Mouse (Mus musculus): ENCODE results near the gene Fgr. TPM values are rescaled to one million over a fixed set of nuclear protein-coding genes. Genes with fewer than 3 reads are reported as not detected.
A peak's percentile ranks its signal among the peaks of the same experiment; 100 is the strongest.

Fgr gene
- total RNA-seq, 2 experiments from 2014 or later, result not detected

DNA sequence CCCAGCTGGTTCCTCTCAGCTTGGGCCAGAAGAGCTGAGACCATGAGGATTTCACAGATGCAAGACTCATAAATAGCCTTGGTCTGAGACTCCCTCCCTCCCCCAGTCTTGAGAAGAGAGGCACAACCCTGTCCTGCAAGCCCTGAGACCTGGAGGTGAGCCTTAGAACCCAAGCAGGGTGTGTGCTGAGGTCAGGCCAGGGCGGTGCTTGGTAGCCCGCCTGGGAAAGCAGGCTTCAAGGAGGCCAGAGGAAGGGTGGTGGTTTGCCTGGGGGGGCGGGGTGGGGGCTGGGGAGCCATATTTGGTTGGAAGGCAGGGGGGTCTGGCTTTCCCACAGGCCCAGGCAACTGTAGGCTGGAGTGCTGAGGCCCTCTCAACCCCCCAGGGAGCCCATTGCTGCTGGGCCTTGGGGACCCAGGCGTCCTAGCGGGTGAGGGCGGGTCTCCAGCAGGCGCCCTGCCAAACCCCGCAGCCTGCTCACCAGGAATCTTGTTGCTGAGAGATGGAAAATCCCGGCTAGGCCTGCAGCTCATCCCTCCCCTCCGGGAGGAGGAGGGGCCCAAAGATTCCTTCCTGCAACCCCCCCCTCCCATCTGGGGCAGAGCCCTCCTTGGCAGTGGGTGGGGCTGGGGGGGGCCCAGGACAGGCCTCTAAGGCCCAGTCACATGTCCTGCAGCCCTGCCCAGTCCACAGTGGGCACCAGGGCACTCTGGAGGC lies 51.2 kb downstream of the Fgr start:
- DNase-seq (ENCODE audit: low spot score in 2 of 2), result no peak
- intact Hi-C loops (cut with DNase I), result no loop called here

DNA sequence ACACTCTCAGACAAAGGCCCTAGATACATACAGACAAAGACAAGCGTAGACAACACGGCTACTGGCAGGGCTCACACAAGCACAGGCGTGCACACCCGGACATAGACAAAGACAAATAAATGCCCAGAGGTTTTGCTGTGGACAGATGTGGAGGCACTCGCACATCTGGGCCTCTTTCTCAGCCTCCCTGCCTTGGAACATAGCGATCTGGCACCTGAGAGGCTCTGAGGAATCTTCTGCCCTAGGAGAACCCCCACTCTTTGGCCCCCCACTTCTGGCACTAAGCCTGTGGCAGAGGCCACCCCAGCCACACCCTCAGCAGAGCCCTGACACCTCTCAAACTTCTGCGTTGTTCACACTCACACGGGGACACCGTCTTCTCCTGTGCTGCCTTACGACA lies 52.4 kb downstream of the Fgr start:
- intact Hi-C loops (cut with DNase I), result no loop called here
- no peak for DNase-seq (ENCODE audit: low spot score in 2 of 2)

DNA sequence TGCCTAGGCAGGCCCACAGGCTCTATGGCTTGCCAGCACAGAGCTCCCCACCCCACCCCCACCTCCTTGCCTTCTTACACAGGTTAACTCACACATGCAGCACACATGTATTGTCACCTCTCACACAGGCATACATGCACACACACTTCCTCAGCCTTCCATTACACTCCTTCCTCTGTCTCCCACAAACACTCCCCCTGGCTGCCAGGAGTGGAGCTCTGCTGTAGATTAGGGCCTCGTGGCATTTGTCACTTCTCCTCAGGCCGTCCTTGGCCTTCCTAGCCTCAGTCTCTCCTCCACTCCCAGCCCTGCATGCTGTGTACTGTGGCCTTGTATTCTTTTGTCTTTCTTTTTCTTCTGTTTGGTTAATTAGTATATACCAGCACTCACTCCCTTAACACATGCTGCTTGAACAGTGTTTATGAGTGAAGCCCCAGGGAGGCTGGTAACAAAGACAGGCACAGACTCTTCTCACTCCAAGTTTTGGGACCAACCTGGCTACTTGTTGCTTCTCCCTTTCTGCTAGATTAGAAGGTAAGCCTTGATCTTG lies 53.0 kb downstream of the Fgr start:
- intact Hi-C loops (cut with DNase I), result no loop called here

DNA sequence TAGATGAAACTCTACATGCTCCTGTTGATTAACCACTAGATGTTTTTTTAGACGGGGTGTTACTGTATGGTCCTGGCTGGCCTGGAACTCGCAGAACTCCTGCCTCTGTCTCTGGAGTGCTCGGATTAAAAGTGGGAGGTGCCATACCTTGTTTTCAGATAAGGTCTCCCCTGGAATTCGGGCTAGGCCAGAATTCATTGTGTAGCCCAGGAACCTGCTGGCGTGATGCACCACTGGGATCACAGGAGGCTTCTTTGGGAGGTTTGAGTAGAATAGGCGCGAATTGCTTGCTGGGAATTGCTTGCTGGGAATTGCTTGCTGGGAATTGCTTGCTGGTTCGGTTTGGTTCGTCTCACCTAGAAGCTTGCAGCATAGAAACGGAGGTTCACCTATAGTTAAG lies 53.8 kb downstream of the Fgr start:
- DNase-seq (ENCODE audit: low spot score in 2 of 2), result no peak
- intact Hi-C loops (cut with DNase I), result no loop called here

More for the DNA sequence above, 53.0 kb downstream of the Fgr start:
- DNase-seq (ENCODE audit: low spot score in 2 of 2), result no peak

DNA sequence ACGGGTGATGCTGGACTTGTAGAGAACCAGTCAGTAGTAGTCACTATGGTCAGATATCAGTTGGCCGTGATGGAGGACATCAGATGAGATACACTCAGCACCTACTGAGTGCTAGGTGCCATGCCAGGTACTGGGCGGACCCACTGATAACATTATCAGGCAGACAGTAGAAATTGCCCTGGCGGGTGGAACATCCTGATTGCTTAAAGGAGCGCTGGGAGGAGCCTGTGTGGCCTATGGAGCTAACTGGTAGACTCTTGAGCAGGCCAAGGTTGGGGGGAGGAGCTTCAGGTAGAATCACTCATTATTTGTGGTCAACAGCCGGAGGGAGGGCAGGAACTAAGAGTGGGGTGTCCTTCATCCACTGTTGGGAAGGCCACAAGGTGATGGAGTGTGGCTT lies 54.3 kb downstream of the Fgr start:
- intact Hi-C loops (cut with DNase I), result no loop called here
- DNase-seq (ENCODE audit: low spot score in 2 of 2), result no peak

DNA sequence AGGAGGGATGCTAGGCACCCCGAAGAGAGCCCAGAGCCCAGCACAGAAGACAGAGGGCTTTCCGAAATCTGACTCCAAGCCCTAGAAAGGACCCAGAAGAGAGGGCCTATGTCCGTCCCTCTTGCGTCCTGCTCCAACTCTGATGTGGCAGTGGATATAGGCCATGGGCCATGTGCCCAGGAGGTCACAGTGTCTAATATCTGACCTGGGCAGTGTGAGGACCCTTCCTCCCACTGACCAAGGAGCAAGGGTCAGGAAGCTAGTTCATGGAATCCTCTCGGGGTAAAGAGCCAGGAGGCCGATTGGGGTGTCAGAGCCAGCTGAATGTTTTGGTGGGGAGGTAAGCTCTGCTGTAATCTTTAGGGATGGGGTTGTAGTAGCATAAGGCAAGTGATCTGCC lies 55.0 kb downstream of the Fgr start:
- intact Hi-C loops (cut with DNase I), result no loop called here
- no peak for DNase-seq (ENCODE audit: low spot score in 2 of 2)

DNA sequence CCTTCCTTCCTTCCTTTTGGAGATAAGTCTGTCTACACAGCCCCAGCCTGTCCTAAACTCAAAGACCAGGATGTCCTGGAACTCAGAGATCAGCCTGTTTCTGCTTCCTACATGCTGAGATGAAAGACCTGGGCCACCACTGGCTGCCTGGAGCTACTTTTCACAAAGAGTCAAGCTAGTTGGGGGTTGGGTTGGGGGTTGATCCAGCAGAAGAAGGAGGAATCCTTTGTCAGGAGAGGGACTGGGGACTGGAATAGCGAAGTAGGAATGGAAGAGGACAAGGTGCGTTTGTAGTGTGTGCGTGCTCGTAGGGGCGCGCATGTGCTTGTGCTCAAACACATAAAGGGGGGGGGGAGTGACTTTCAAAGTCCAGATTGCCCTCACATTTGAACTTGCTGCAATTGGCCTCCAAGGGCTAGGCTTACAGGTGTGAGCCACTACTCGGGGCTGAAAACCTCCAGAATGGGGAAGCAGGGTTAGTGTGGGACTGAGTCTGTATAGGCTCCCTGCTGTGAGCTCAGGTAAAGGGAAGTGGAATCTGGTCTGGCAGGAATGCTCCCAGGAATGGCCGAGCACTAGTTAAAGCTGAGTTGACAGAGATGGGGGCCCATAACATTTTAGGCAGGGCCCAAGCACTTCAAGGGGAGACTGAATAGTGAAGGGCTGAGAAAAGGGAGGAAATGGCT lies 58.7 kb downstream of the Fgr start:
- intact Hi-C loops (cut with DNase I), result no loop called here
- DNase-seq (ENCODE audit: low spot score in 2 of 2), result no peak

DNA sequence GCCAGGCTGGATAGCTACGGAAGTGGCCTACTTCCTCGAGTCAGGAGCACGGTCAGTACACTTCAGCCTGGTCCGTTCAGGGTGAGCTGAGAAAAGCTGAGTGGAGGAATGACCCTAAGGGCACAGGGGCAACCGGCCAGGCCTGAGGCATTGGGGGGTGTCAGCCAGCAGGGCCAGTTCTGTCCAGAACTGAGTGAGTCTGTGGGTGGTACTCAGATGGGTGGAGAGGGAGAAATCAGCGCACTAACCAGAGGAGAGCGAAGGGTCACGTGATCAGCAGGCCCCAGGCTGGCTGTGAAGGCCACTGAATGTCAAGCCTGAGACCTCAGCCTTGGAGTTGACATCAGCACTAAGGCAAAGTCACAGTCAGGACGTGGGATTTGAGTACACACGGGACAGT lies 60.6 kb downstream of the Fgr start:
- intact Hi-C loops (cut with DNase I), result no loop called here
- DNase-seq (ENCODE audit: low spot score in 2 of 2), result no peak

DNA sequence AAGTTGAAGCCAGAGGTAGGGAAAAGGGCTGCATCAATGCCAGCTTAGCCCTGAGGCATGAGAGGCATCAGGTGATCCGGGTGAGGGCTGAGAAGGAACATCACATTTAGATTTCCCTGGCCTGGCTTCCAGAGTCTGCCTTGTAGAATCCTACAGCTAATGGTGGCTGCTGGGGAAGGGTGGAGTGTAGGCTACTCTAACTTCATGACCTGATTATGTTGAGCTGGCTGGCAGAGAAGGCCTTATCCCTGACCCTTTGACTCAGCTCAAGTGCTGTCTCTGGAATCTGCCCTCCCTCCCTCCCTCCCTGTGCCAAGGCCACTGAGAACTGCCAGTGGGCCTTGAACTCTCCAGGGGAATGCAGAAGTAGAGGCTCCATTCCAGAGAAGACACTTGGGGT lies 61.6 kb downstream of the Fgr start:
- intact Hi-C loops (cut with DNase I), result no loop called here
- no peak for DNase-seq (ENCODE audit: low spot score in 2 of 2)

DNA sequence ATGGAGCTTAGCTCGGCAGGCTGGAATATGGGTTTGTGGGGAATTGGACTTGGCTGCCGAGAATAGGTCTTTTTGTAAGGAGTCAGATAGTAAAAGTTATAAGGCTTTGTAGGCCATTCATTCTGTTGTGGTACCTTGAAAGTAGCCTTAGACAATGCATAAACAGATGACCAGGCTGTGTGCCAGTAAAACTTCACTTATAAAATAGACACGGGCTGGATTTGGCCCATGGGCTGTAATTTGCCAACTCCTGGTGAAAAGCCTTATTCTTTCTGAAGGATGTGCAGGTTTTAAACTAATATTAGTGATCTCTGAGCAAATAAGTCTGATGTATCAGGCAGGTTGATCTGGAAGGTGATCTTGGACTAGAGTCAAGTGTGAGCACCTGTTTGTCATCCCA lies 62.1 kb downstream of the Fgr start:
- intact Hi-C loops (cut with DNase I), result no loop called here
- no peak for DNase-seq (ENCODE audit: low spot score in 2 of 2)

DNA sequence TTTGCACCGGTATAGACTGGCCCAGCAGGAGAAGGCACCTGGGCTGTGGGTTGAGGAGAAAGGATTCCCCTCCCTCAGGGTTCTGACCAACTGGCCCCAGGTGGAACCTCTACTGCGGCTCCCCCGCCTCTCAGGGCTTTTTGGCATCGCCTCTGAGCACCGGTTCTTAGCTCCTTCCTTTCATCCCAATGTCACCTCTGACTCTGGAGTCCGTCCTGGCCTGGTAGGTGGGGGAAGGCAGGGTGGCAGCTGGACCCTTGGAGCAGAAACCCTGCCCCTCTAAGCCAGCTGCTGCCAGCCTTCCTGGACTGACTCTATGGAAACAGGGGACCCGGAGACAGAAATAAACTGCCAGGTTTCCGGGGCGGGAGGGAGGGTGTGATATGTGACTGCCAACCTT lies 63.4 kb downstream of the Fgr start:
- intact Hi-C loops (cut with DNase I), result no loop called here
- no peak for DNase-seq (ENCODE audit: low spot score in 2 of 2)

DNA sequence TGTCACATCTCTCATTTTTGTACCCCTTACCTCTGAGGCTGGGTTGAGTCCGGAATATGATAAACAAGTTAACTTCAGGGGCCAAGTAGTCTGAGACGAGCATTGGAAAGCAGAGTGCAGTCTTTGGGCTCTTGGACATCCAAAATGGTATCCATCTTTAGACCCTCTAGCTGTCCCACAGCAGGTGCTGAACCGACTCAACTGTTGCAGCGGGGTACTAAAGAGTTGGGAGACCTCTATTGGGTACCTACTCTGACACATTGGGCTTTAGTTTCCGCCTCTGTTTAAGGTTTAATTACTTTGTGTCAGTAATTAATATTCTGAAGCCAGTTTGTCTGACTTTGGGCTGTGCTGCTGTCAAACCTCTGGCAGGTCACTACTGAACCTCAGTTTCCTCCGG lies 63.9 kb downstream of the Fgr start:
- no peak for DNase-seq (ENCODE audit: low spot score in 2 of 2)
- intact Hi-C loops (cut with DNase I), result no loop called here

DNA sequence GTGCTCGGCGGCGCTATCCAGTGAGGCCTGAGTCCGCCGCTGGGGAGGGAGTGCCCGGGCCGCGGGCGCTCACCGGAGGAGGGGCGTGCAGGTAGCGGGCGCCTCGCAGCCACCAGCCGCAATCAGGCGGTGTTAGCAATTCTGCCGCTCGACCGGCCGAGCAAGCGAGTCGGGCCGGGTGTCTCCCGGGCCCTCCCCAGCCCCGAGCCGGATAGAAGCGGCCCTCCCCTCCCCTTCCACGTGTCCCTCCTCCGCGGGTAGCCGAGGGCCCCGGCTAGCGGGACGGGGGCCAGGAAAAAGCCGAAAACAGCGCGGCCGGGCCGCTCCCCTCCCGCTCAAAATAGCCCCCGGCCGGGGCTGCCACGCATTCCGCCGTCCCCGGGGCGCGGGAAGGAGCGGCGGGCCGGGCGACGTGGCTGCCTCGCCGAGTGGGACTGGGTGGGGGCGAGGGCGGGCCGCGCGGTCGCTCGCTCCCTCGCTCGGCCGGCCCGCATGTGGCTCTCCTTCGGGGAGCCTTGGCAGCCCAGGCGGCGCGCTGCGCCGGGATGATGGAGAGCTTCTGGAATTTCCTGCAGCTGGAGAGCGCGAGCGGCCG lies 64.7 kb downstream of the Fgr start:
- no peak for DNase-seq (ENCODE audit: low spot score in 2 of 2)

DNA sequence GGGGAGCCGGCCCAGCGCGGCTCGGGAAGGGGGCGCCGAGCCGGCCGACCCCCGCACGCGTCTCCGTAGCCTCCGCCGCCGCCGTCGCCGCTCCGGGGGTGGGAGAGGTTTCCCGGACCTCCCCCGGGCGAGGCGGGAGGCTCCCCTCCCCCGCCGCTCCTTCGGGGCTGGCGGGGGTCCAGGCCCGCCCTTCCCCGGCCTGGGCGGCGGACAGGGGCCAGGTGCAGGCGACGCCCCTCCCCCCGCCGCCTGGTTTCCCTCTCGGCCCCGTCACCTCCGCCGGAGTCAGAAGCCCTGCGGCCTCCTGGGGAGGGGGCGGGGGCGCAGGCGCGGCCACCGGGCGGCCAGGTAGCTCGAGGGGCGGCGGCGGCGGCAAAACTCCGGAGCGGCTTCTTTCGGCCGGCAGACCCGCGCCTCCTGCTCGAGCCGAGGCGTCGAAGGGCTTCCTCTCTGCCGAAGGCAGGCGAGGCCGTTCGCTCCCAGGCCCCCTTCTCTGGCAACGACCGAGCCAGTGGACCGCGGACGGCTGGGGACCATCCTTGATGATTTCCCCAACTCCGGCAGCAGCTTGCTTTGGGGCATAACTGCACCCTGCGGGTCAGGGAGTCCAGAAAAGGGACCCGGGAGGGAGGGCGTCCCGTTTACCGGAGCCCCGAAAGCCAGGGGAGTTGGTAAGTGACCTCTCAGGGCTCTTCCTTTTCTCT lies 65.4 kb downstream of the Fgr start:
- intact Hi-C loops (cut with DNase I), result no loop called here
- no peak for DNase-seq (ENCODE audit: low spot score in 2 of 2)

More for the DNA sequence above, 64.7 kb downstream of the Fgr start:
- intact Hi-C loops (cut with DNase I), result no loop called here

DNA sequence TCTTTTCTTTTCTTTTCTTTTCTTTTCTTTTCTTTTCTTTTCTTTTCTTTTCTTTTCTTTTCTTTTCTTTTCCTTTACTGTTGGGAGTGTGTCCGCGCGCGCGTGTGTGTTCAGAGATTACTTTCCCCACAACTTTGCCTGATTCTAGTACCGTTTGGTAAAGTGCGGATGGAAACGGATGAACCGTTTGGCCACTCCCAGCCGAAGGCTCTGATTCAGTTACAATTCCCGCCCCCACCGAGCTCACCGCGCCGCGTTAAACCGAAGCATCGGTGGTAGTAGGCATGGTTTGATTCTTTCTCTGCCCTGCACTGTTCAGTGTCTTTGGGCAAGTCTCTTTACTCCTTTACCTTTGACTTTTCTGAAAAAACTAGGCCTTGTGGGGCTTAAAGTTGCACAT lies 65.9 kb downstream of the Fgr start:
- intact Hi-C loops (cut with DNase I), result no loop called here
- DNase-seq (ENCODE audit: low spot score in 2 of 2), result no peak

DNA sequence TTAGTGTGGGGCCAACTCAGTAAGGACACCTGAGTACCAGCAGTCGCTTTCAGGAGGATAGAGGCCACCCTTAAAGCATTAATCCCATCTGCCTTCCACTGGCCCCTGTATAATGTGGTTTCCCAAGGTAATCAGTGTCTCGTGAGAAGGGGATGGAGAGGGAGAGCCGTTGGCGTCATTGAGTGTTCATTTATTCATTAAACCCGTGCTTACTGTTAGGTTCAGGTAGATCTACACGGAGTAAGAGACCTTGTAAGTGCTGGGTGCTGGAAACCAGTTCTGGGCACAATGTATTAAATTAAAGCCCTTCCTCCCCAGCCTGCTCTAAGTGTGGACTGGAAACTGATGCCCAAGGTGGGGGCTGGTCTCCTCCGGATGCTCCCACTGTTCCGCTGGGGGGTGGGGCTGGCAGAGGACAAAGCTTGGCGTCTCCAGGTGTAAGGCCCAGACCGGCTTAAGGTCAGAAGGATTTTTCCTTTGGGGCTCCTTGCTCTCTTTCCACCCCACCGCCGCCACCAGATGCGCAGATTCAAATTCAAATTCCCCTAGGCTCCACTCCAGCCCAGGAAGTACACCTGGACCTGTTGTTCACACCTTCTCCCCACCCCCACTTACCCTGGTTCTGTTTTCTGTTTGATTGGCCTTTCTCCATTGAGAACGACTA lies 66.5 kb downstream of the Fgr start:
- intact Hi-C loops (cut with DNase I), result no loop called here

DNA sequence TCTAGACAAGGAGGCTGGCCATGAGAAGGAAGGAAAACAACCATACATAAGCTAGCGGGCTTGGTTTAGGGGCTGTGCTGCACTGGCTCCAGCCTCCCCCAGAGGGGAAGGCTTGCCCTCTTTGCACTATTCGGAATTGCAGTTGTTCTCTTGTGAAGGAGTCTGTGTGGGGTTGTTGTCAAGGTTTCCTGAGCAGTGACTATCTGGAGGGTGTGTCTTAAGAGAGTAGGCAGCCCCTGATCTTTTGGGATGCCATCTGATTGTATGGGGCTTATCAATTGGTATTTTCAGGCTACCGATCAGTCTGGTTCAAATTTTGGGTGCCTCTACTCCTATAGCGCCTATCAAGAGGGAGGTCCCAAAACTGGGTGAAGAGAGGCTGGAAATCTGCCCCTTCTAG lies 68.3 kb downstream of the Fgr start:
- DNase-seq (ENCODE audit: low spot score in 2 of 2), result no peak
- intact Hi-C loops (cut with DNase I), result no loop called here

More for the DNA sequence above, 66.5 kb downstream of the Fgr start:
- DNase-seq (ENCODE audit: low spot score in 2 of 2), result no peak

DNA sequence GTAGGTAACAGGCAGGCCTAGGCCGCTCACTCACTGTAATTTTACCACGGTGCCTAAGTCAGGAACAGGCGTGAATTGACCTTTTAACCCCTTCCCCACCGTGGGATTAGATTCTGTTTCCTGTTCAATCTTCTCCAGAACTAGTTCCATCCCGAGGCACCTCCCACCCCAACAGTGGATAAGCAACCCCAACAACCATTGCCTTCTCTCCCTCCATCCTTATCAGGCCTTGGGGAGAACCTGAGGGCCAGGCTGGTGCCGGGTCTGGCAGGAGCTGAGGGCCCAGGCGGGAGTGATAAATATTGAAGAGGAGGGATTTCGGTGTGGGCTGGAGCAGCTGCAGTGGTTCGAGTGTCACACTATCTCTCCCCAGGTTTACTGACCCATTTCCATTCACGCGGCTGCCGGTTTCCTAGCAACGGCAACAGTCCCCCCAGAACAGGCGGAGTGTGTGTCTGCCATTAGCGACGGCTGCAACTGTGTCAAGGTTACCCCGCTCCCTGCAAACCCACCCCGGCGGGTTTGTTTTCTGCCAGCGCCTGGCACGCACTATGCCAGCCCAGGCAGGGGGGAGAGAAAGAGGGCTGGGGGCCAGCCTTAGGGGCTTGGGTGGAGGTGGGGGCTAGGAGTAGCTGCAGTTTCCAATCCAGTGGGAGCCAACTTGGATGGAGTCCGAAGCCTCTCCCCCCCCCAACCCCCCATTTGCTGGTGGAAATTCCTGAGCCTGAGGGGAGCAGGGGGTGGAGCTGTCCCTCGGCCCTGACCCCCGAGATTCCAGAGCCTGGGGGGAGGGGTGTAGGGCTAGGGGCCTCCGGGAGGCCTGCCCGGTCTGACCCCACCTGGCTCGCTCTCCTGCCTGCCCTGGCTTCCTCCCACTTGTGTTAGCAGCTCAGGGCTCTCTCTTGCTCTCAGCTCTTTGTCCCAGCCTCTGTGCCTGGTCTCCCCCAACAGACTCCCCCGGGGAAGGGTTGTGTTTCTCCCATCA lies 69.0 kb downstream of the Fgr start:
- peak; percentile 61 to 80 for DNase-seq (ENCODE audit: low spot score in 2 of 2)
- intact Hi-C loops (cut with DNase I), result no loop called here

Measured in left cerebral cortex, postnatal 14 days (tissue).